Comparison of ENCODE assay signal across 10 mouse cellular contexts in genomic region chr11:11932102-11932789, GRCm38 (mm10). TPM values are rescaled to one million over a fixed set of nuclear protein-coding genes. Genes with fewer than 3 reads are reported as not detected.
DNase-seq lines count a peak whose midpoint lies in the region; ATAC-seq lines count a peak whose summit lies in the region.
"Had no signal": no experiment of that assay in that cellular context is flagged by ENCODE, and none has a peak within 500 bp of the region (broad histone marks: within the 10 kb centered on the region; RNA-seq: fewer than 3 reads in every experiment).

No protein-coding gene starts in this region.

- 77% methylated on average over 11 of the region's 11 CpGs for WGBS in embryonic facial prominence, embryonic 13.5 days
- WGBS in heart, embryonic 14.5 days = 56% methylated on average over 11 of the region's 11 CpGs
- WGBS in limb, embryonic 15.5 days = 64% methylated on average over 11 of the region's 11 CpGs

- ATAC-seq in embryonic facial prominence, embryonic 13.5 days (ENCODE audit: insufficient number of reproducible peaks, insufficient read depth, low FRiP score, low TSS enrichment, low read depth) = no peak
- no peak for ATAC-seq in heart, embryonic 14.5 days (ENCODE audit: insufficient number of reproducible peaks, insufficient read depth, low FRiP score, low read depth)
- ATAC-seq in limb, embryonic 15.5 days (ENCODE audit: insufficient number of reproducible peaks, low FRiP score, low TSS enrichment, low read depth) = peak; percentile 49; the same call in 1 of the 2 replicates
- no peak for ATAC-seq in erythroid progenitor cell, adult 5-6 weeks (replicated peaks; ENCODE audit: low FRiP score, poor library complexity, severe bottlenecking)

- no peak overlapping the region for H3K4me2 ChIP-seq in embryonic facial prominence, embryonic 13.5 days
- no peak overlapping the region for H3K4me2 ChIP-seq in heart, embryonic 14.5 days (ENCODE audit: low read length)
- no peak overlapping the region for H3K4me2 ChIP-seq in limb, embryonic 15.5 days

- no peaks in the 10 kb centered on the region for H3K9me3 ChIP-seq in embryonic facial prominence, embryonic 13.5 days
- no peaks in the 10 kb centered on the region for H3K9me3 ChIP-seq in heart, embryonic 14.5 days (ENCODE audit: control insufficient read depth, low read length)
- H3K9me3 ChIP-seq in limb, embryonic 15.5 days = no peaks in the 10 kb centered on the region
- H3K9me3 ChIP-seq: G1E had no signal

- no peak overlapping the region for H3K9ac ChIP-seq in embryonic facial prominence, embryonic 13.5 days
- peak overlapping the region; percentile 9; the same call in 1 of the 2 replicates for H3K9ac ChIP-seq in heart, embryonic 14.5 days (ENCODE audit: low read length)
- H3K9ac ChIP-seq in limb, embryonic 15.5 days = no peak overlapping the region

- DNase-seq in heart, adult 9 months (ENCODE audit: low spot score in 2 of 2) = peak; percentile 41
- no peak for DNase-seq in heart, postnatal 4 days
- no peak for DNase-seq in testis, postnatal 14 days (ENCODE audit: low spot score)
- DNase-seq in thymus, postnatal 4 days = no peak

- H3K27ac ChIP-seq in embryonic facial prominence, embryonic 13.5 days = peak overlapping the region; percentile 39; the same call in 1 of the 2 replicates
- peak overlapping the region; percentile 53 to 64 for H3K27ac ChIP-seq in heart, embryonic 14.5 days (replicated peaks in 1 of 2; ENCODE audit: control insufficient read depth in 1 of 2, insufficient read depth in 1 of 2, low read depth in 2 of 2, low read length in 2 of 2)
- peak overlapping the region; percentile 50 for H3K27ac ChIP-seq in limb, embryonic 15.5 days
- H3K27ac ChIP-seq: kidney, postnatal 0 days had no signal

- H3K4me1 ChIP-seq in embryonic facial prominence, embryonic 13.5 days = 0 out of 2 replicates have a peak, but pooled peaks cover 5% of the 10 kb centered on the region
- H3K4me1 ChIP-seq in heart, embryonic 14.5 days (ENCODE audit: control insufficient read depth in 2 of 2, insufficient read depth in 2 of 2, low read length in 2 of 2) = peaks cover 13 to 16% of the 10 kb centered on the region in 2 experiments
- peaks cover 9% of the 10 kb centered on the region; the same call in 1 of the 2 replicates for H3K4me1 ChIP-seq in limb, embryonic 15.5 days

- H3K36me3 ChIP-seq in embryonic facial prominence, embryonic 13.5 days = peaks cover 75% of the 10 kb centered on the region
- H3K36me3 ChIP-seq in heart, embryonic 14.5 days (ENCODE audit: control insufficient read depth, insufficient read depth, low read length) = peaks cover 77% of the 10 kb centered on the region
- peaks cover 62% of the 10 kb centered on the region for H3K36me3 ChIP-seq in limb, embryonic 15.5 days
- H3K36me3 ChIP-seq: G1E had no signal

- no peak overlapping the region for H3K4me3 ChIP-seq in embryonic facial prominence, embryonic 13.5 days
- no peak overlapping the region for H3K4me3 ChIP-seq in heart, embryonic 14.5 days (ENCODE audit: control insufficient read depth in 1 of 2, insufficient read depth in 1 of 2, low read depth in 1 of 2, low read length in 2 of 2)
- no peak overlapping the region for H3K4me3 ChIP-seq in limb, embryonic 15.5 days

- no peaks in the 10 kb centered on the region for H3K27me3 ChIP-seq in embryonic facial prominence, embryonic 13.5 days
- H3K27me3 ChIP-seq in heart, embryonic 14.5 days (ENCODE audit: control insufficient read depth, insufficient read depth, low read length) = no peaks in the 10 kb centered on the region
- no peaks in the 10 kb centered on the region for H3K27me3 ChIP-seq in limb, embryonic 15.5 days

RNA-seq across cellular contexts. Expression of gene Ddc, which starts 34.3 kb away (rescaled TPM):
- total RNA-seq in heart, postnatal 4 days (2021) = 10 to 100 TPM; 44.6 to 51.4 TPM
- 5.3 and 5.8 TPM in 2 replicates for polyA plus RNA-seq in embryonic facial prominence, embryonic 13.5 days (2015; fragmentation: Nextera tagmentation; extraction: Ambion mirVana)
- polyA plus RNA-seq in heart, embryonic 14.5 days (2014; fragmentation: Nextera tagmentation; extraction: Ambion mirVana) = 114 and 117 TPM in 2 replicates
- 17.6 and 35.9 TPM in 2 replicates for polyA plus RNA-seq in limb, embryonic 15.5 days (2015; fragmentation: Nextera tagmentation; extraction: Ambion mirVana)
- total RNA-seq in erythroid progenitor cell, adult 5-6 weeks (2015; ENCODE audit: low replicate concordance) = 5.4 TPM in 1 of 2 replicates, not detected in the other
- total RNA-seq in erythroid progenitor cell, adult 5-6 weeks (2017; ENCODE audit: low replicate concordance) = 6.0 TPM in 1 of 2 replicates, not detected in the other

Comparison
In these comparisons a context has a peak if more than half of its experiments do, and no peak if none do; other contexts are left out.
1. DNase-seq: peak in heart, adult 9 months (2 of 2); none in heart, postnatal 4 days (single experiment), testis, postnatal 14 days (single experiment) and thymus, postnatal 4 days (single experiment).
2. Peak in every context shown above with its lines, with median percentiles within 50 percentile points of each other: H3K27ac ChIP-seq.